In genomic region chr10:16233612-16234106, GRCm38 (mm10) we compare ENCODE assay signal across 24 mouse cellular contexts.
"Had no signal": no experiment of that assay in that cellular context is flagged by ENCODE, and none has a peak within 500 bp of the region (broad histone marks: within the 10 kb centered on the region; RNA-seq: fewer than 3 reads in every experiment).

No protein-coding gene starts in this region.

- H3K27ac ChIP-seq: heart, adult 2 months; heart, embryonic 13.5 days; heart, embryonic 15.5 days; hindbrain, embryonic 14.5 days; kidney, embryonic 15.5 days; kidney, postnatal 0 days; limb, embryonic 13.5 days; limb, embryonic 15.5 days had no signal

- H3K9ac ChIP-seq: heart, embryonic 13.5 days; heart, embryonic 15.5 days; hindbrain, embryonic 14.5 days; kidney, embryonic 15.5 days; limb, embryonic 13.5 days; limb, embryonic 15.5 days had no signal

- H3K27me3 ChIP-seq: heart, embryonic 13.5 days; heart, embryonic 15.5 days; kidney, embryonic 15.5 days; limb, embryonic 13.5 days; limb, embryonic 15.5 days had no signal

- ATAC-seq: hindbrain, embryonic 16.5 days; intestine, embryonic 16.5 days had no signal

- H3K4me3 ChIP-seq: heart, adult 2 months; heart, embryonic 13.5 days; heart, embryonic 15.5 days; kidney, embryonic 15.5 days; limb, embryonic 13.5 days; limb, embryonic 15.5 days had no signal

- DNase-seq: gastrocnemius, postnatal 14 days; gastrocnemius, postnatal 36 days; heart, adult 11 months; heart, adult 2 months; heart, postnatal 14 days; heart, postnatal 36 days; kidney, adult 11 months; kidney, adult 2 months; kidney, adult 9 months; kidney, postnatal 14 days; kidney, postnatal 36 days; layer of hippocampus, adult 9-11 months; layer of hippocampus, postnatal 36 days; left cerebral cortex, postnatal 4 days had no signal

- H3K36me3 ChIP-seq: heart, embryonic 13.5 days; heart, embryonic 15.5 days; kidney, embryonic 15.5 days; limb, embryonic 13.5 days; limb, embryonic 15.5 days had no signal

- H3K9me3 ChIP-seq: heart, embryonic 13.5 days; heart, embryonic 15.5 days; kidney, embryonic 15.5 days; limb, embryonic 13.5 days; limb, embryonic 15.5 days had no signal

- H3K4me1 ChIP-seq: heart, embryonic 13.5 days; heart, embryonic 15.5 days; kidney, embryonic 15.5 days; limb, embryonic 13.5 days; limb, embryonic 15.5 days had no signal

- H3K4me2 ChIP-seq: heart, embryonic 11.5 days; heart, embryonic 13.5 days; heart, embryonic 15.5 days; hindbrain, embryonic 14.5 days; kidney, embryonic 15.5 days; limb, embryonic 13.5 days; limb, embryonic 15.5 days had no signal
